10 mouse cellular contexts compared by ENCODE assay signal in the genomic region with DNA sequence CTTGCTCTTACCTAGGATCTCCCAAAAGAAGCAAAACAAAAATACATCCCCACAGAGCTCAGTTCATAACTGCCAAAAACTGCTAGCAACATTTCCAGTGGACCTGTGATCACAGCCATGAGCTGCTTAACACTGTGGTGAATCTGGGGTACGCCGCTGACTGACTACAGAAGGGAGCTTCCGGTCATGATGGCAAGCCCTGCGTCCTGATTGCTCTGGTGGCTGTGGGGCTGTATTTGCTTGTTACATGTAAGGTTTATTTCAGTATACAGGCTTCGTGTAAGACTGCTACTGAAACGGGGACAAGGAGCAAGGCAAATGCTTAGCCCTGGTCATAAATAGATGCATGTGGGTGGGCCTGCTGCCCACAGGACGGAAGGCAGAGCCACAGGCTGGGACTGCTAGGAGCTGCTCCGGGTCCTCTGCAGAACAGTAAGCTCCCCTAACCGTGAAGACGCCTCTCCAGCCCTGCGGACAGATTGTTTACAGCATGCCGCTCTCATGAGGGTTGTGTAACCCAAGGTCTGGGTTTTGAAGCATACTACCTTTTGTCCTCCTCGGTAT.
DNase-seq lines count a peak whose midpoint lies in the region; ATAC-seq and TF ChIP-seq lines count a peak whose summit lies in the region.
"Had no signal": no experiment of that assay in that cellular context is flagged by ENCODE, and none has a peak within 500 bp of the region (broad histone marks: within the 10 kb centered on the region; RNA-seq: fewer than 3 reads in every experiment).

No protein-coding gene starts in this region.

- TF ChIP-seq EP300 in lung, postnatal 0 days (IDR thresholded peaks at IDR 0.05), result no peak

- WGBS in embryonic facial prominence, embryonic 13.5 days, result 73% methylated on average over 13 of the region's 13 CpGs
- WGBS in lung, postnatal 0 days, result 64% methylated on average over 13 of the region's 13 CpGs

- intact Hi-C loops in gastrocnemius, adult 2 months (cut with DNase I), result no loop called here

- no peak overlapping the region for H3K9ac ChIP-seq in embryonic facial prominence, embryonic 13.5 days
- H3K9ac ChIP-seq in lung, postnatal 0 days (replicated peaks; ENCODE audit: low read depth), result no peak overlapping the region
- H3K9ac ChIP-seq: liver, embryonic 14.5 days had no signal

- peaks cover 38% of the 10 kb centered on the region for H3K4me1 ChIP-seq in embryonic facial prominence, embryonic 13.5 days
- H3K4me1 ChIP-seq in lung, postnatal 0 days (ENCODE audit: insufficient read depth, low read depth, low read length), result no peaks in the 10 kb centered on the region; the same call in 1 of the 2 replicates

- no peak for ATAC-seq in embryonic facial prominence, embryonic 13.5 days (ENCODE audit: insufficient number of reproducible peaks, insufficient read depth, low FRiP score, low TSS enrichment, low read depth)
- ATAC-seq in megakaryocyte-erythroid progenitor cell, adult 5-6 weeks (replicated peaks; ENCODE audit: low FRiP score, low TSS enrichment, poor library complexity, severe bottlenecking), result 0 out of 2 replicates have a peak, but pooled peaks have one; percentile 28
- ATAC-seq in lung, postnatal 0 days, result no peak

- no peaks in the 10 kb centered on the region for H3K9me3 ChIP-seq in embryonic facial prominence, embryonic 13.5 days
- no peaks in the 10 kb centered on the region for H3K9me3 ChIP-seq in lung, postnatal 0 days (ENCODE audit: low read length)

- H3K36me3 ChIP-seq in embryonic facial prominence, embryonic 13.5 days, result peaks cover 17% of the 10 kb centered on the region
- H3K36me3 ChIP-seq in lung, postnatal 0 days (ENCODE audit: insufficient read depth, low read length), result 0 out of 2 replicates have a peak, but pooled peaks cover 2% of the 10 kb centered on the region

- DNase-seq in gastrocnemius, adult 2 months, result peak; percentile 48
- DNase-seq in gastrocnemius, adult 18-20 months (ENCODE audit: low spot score), result no peak
- DNase-seq in MN1 (ENCODE audit: low spot score), result peak; percentile 22
- DNase-seq in spleen, postnatal 4 days (ENCODE audit: low spot score in 2 of 2), result no peak
- no peak for DNase-seq in lung, postnatal 0 days (ENCODE audit: low spot score)
- DNase-seq in gastrocnemius, postnatal 10 days, result no peak
- DNase-seq: kidney, postnatal 4 days had no signal

- no peak overlapping the region for H3K4me3 ChIP-seq in gastrocnemius, adult 2 months
- no peak overlapping the region for H3K4me3 ChIP-seq in embryonic facial prominence, embryonic 13.5 days
- H3K4me3 ChIP-seq in lung, postnatal 0 days (ENCODE audit: low read depth, low read length), result no peak overlapping the region

- no peak overlapping the region for H3K4me2 ChIP-seq in embryonic facial prominence, embryonic 13.5 days
- no peak overlapping the region for H3K4me2 ChIP-seq in lung, postnatal 0 days (replicated peaks; ENCODE audit: low read depth, low read length)

- TF ChIP-seq CTCF in gastrocnemius, adult 2 months (IDR thresholded peaks at IDR 0.05), result no peak
- no peak for TF ChIP-seq CTCF in lung, postnatal 0 days (IDR thresholded peaks at IDR 0.05)

- H3K27me3 ChIP-seq in embryonic facial prominence, embryonic 13.5 days, result no peaks in the 10 kb centered on the region
- H3K27me3 ChIP-seq in lung, postnatal 0 days (replicated peaks; ENCODE audit: insufficient read depth, low read length), result no peaks in the 10 kb centered on the region

- H3K27ac ChIP-seq in gastrocnemius, adult 2 months, result peak overlapping the region; percentile 46; the same call in 1 of the 2 replicates
- peak overlapping the region; percentile 57 for H3K27ac ChIP-seq in embryonic facial prominence, embryonic 13.5 days
- H3K27ac ChIP-seq in lung, postnatal 0 days (ENCODE audit: low read length), result no peak overlapping the region
- H3K27ac ChIP-seq: liver, embryonic 14.5 days had no signal

Comparison
In these comparisons a context has a peak if more than half of its experiments do, and no peak if none do; other contexts are left out.
1. DNase-seq: peak in gastrocnemius, adult 2 months (single experiment) and MN1 (single experiment); none in gastrocnemius, adult 18-20 months (single experiment), spleen, postnatal 4 days (0 of 2), lung, postnatal 0 days (single experiment) and gastrocnemius, postnatal 10 days (single experiment).